Mouse (Mus musculus) lung, adult 2 months (tissue): ENCODE data around the gene Adamts18.

Experiments
- CTCF ChIP-seq: fragments of 200-500 bp; IDR thresholded peaks from 2 replicates; pipeline ENCODE4 v1.5.1; 2011; ENCODE audit warnings: mild to moderate bottlenecking, low read length, control low read depth; ENCODE audit not compliant: insufficient read depth
- POLR2A ChIP-seq: fragments of 200-500 bp; IDR thresholded peaks from 2 replicates; pipeline ENCODE4 v1.6.1; 2011; ENCODE audit warnings: low read depth, mild to moderate bottlenecking, control low read depth, low read length, borderline replicate concordance; ENCODE audit errors: extremely low read depth

GRCm38 (mm10) chr8:113885101-113885500 lies 36.6 kb upstream of the Adamts18 start:
- TF ChIP-seq CTCF (no peak), POLR2A (no peak)
